13 mouse cellular contexts compared by ENCODE assay signal in genomic region chr8:46332389-46333061, GRCm38 (mm10). TPM values are rescaled to one million over a fixed set of nuclear protein-coding genes. Genes with fewer than 3 reads are reported as not detected.
A peak's percentile ranks its signal among the peaks of the same experiment; 100 is the strongest.
DNase-seq lines count a peak whose midpoint lies in the region; ATAC-seq lines count a peak whose summit lies in the region.
"Had no signal": no experiment of that assay in that cellular context is flagged by ENCODE, and none has a peak within 500 bp of the region (broad histone marks: within the 10 kb centered on the region; RNA-seq: fewer than 3 reads in every experiment).

No protein-coding gene starts in this region.

- WGBS in intestine, embryonic 16.5 days: 87% methylated on average over 7 of the region's 7 CpGs

- H3K36me3 ChIP-seq in intestine, embryonic 16.5 days (ENCODE audit: control insufficient read depth, insufficient read depth, low read length): no peaks in the 10 kb centered on the region
- H3K36me3 ChIP-seq: heart, embryonic 15.5 days; limb, embryonic 12.5 days had no signal

- ATAC-seq in intestine, embryonic 16.5 days: peak; percentile 77
- ATAC-seq: forebrain, postnatal 0 days had no signal

- H3K4me1 ChIP-seq in intestine, embryonic 16.5 days (ENCODE audit: control insufficient read depth, insufficient read depth, low read length): no peaks in the 10 kb centered on the region
- H3K4me1 ChIP-seq: limb, embryonic 12.5 days; megakaryocyte, embryonic 14.5 days had no signal

- peak; percentile 8 for DNase-seq in embryo, embryonic 10.5 days (ENCODE audit: low spot score)
- DNase-seq in embryo, embryonic 9.5 days (ENCODE audit: extremely low spot score): no peak
- DNase-seq in kidney, postnatal 25 days: peak; percentile 33 to 71
- DNase-seq in kidney, postnatal 14 days: no peak
- DNase-seq in lung, postnatal 36 days: peak; percentile 65
- DNase-seq in spleen, adult 12 weeks (ENCODE audit: low spot score): no peak
- DNase-seq: forebrain, postnatal 0 days; gastrocnemius, postnatal 25 days had no signal

- H3K9me3 ChIP-seq in intestine, embryonic 16.5 days (ENCODE audit: control insufficient read depth, low read length): no peaks in the 10 kb centered on the region
- H3K9me3 ChIP-seq: heart, embryonic 15.5 days; limb, embryonic 12.5 days; megakaryocyte, embryonic 14.5 days had no signal

- no peak overlapping the region for H3K4me3 ChIP-seq in intestine, embryonic 16.5 days (ENCODE audit: low read length)
- H3K4me3 ChIP-seq: erythroblast, embryonic 14.5 days; heart, embryonic 15.5 days; limb, embryonic 12.5 days; megakaryocyte, embryonic 14.5 days had no signal

- H3K27ac ChIP-seq in intestine, embryonic 16.5 days (ENCODE audit: low read length): no peak overlapping the region
- H3K27ac ChIP-seq: heart, embryonic 15.5 days; limb, embryonic 12.5 days had no signal

- no peak overlapping the region for H3K9ac ChIP-seq in intestine, embryonic 16.5 days (ENCODE audit: low read depth, low read length)
- H3K9ac ChIP-seq: forebrain, postnatal 0 days; heart, embryonic 15.5 days; limb, embryonic 12.5 days had no signal

- H3K27me3 ChIP-seq in intestine, embryonic 16.5 days (replicated peaks; ENCODE audit: control insufficient read depth, insufficient read depth, low read length): no peaks in the 10 kb centered on the region
- H3K27me3 ChIP-seq: heart, embryonic 15.5 days; limb, embryonic 12.5 days; megakaryocyte, embryonic 14.5 days had no signal

- no peak overlapping the region for H3K4me2 ChIP-seq in intestine, embryonic 16.5 days (ENCODE audit: low read depth, low read length)
- H3K4me2 ChIP-seq: heart, embryonic 15.5 days; limb, embryonic 12.5 days had no signal

RNA-seq across cellular contexts. Expression of gene Helt, which starts 38.1 kb away (rescaled TPM):
- not detected in 2 replicates for polyA plus RNA-seq in intestine, embryonic 16.5 days (2015; fragmentation: Nextera tagmentation; extraction: Ambion mirVana)
- polyA plus RNA-seq: erythroblast, embryonic 14.5 days; heart, embryonic 15.5 days; limb, embryonic 12.5 days had no signal

Comparison
In these comparisons a context has a peak if more than half of its experiments do, and no peak if none do; other contexts are left out.
1. DNase-seq: peak in embryo, embryonic 10.5 days (single experiment), kidney, postnatal 25 days (2 of 2) and lung, postnatal 36 days (single experiment); none in embryo, embryonic 9.5 days (single experiment), kidney, postnatal 14 days (single experiment) and spleen, adult 12 weeks (single experiment).